Mouse (Mus musculus): ENCODE results near the gene Mink1.

GRCm38 (mm10) chr11:70649185-70649734, 86.6 kb downstream of the Mink1 start:
- no peak; a peak in 2 of 4 replicates for TF ChIP-seq POLR2A (IDR thresholded peaks at IDR 0.05; ENCODE audit: control insufficient read depth in 1 of 2, insufficient read depth in 1 of 2, low read depth in 1 of 2, low read length in 2 of 2, poor library complexity in 1 of 2)
- TF ChIP-seq CTCF (IDR thresholded peaks at IDR 0.05 in 2 of 3, conservative IDR thresholded peaks at IDR 0.05 in 1 of 3; ENCODE audit: control insufficient read depth in 1 of 3, insufficient read depth in 1 of 3, low read depth in 2 of 3, low read length in 3 of 3, poor library complexity in 1 of 3, severe bottlenecking in 1 of 3), result no peak
- no peak for TF ChIP-seq MAFK (IDR thresholded peaks at IDR 0.05; ENCODE audit: borderline replicate concordance, low read depth, low read length)
- no peak for TF ChIP-seq ZMIZ1 (IDR thresholded peaks at IDR 0.05; ENCODE audit: low read depth, low read length)
- TF ChIP-seq MAX (IDR thresholded peaks at IDR 0.05; ENCODE audit: low read length), result no peak
- no peak for TF ChIP-seq GATA1 (IDR thresholded peaks at IDR 0.05; ENCODE audit: low read depth, low read length)
- TF ChIP-seq HCFC1 (IDR thresholded peaks at IDR 0.05; ENCODE audit: low read depth, low read length), result no peak
- no peak for TF ChIP-seq ETS1 (IDR thresholded peaks at IDR 0.05; ENCODE audit: low read depth, low read length)
- no peak for TF ChIP-seq JUND (IDR thresholded peaks at IDR 0.05; ENCODE audit: low read depth, low read length)
- TF ChIP-seq TAL1 (IDR thresholded peaks at IDR 0.05; ENCODE audit: low read length), result no peak
- no peak for TF ChIP-seq MAZ (IDR thresholded peaks at IDR 0.05; ENCODE audit: low read depth, low read length)
- TF ChIP-seq EP300 (IDR thresholded peaks at IDR 0.05; ENCODE audit: low read depth in 1 of 2, low read length in 2 of 2), result no peak

All from MEL (cell line).